Mouse (Mus musculus) kidney, embryonic 15.5 days (tissue): ENCODE results near the gene Slamf7. TPM values are rescaled to one million over a fixed set of nuclear protein-coding genes. Genes with fewer than 3 reads are reported as not detected.

Experiments
- ATAC-seq: fragments of 200-750 bp; cut with Nextera tagmentation; replicated peaks from 2 replicates; pipeline ENCODE4 v1.8.0; 2017; ENCODE audit warnings: moderate TSS enrichment; ENCODE audit not compliant: low FRiP score
- H3K27ac ChIP-seq: fragments of 300-500 bp; sonication (generic); 2 replicates; pipeline ENCODE4 v1.5.1; 2015; ENCODE audit warnings: mild to moderate bottlenecking, inconsistent platforms
- H3K27me3 ChIP-seq: fragments of 300-500 bp; sonication (generic); 2 replicates; pipeline ENCODE4 v1.6.1; 2015; ENCODE audit warnings: inconsistent platforms
- H3K36me3 ChIP-seq: fragments of 300-500 bp; sonication (generic); 2 replicates; pipeline ENCODE4 v1.6.1; 2015; ENCODE audit warnings: inconsistent platforms
- H3K4me1 ChIP-seq: fragments of 300-500 bp; sonication (generic); 2 replicates; pipeline ENCODE4 v1.6.1; 2015; ENCODE audit warnings: inconsistent platforms
- H3K4me2 ChIP-seq: fragments of 300-500 bp; sonication (generic); 2 replicates; pipeline ENCODE4 v1.6.1; 2015; ENCODE audit warnings: moderate library complexity, mild to moderate bottlenecking, inconsistent platforms
- H3K4me3 ChIP-seq: fragments of 300-500 bp; sonication (generic); replicated peaks from 2 replicates; pipeline ENCODE4 v1.5.1; 2015; ENCODE audit warnings: mild to moderate bottlenecking, inconsistent platforms
- H3K9ac ChIP-seq: fragments of 300-500 bp; sonication (generic); 2 replicates; pipeline ENCODE4 v1.6.1; 2015; ENCODE audit warnings: mild to moderate bottlenecking, inconsistent platforms
- H3K9me3 ChIP-seq: fragments of 300-500 bp; sonication (generic); replicated peaks from 2 replicates; pipeline ENCODE4 v1.6.1; 2016; ENCODE audit warnings: inconsistent platforms
- WGBS: fragments of 180-500 bp; shearing (Covaris S2); methylation state at CpG from one replicate; pipeline ENCODE4 v1.1.7; 2015; ENCODE audit warnings: mixed read lengths; 5-methylcytosine and 5-hydroxymethylcytosine counted together
- polyA plus RNA-seq: library from polyadenylated mRNA; unstranded; fragments of >200 nt; fragmentation: Nextera tagmentation; extraction: Ambion mirVana; gene quantifications from 2 replicates; pipeline ENCODE4 v1.2.1, GENCODE M21; 2015

The Slamf7 gene
- polyA plus RNA-seq, 1 experiment from 2014 or later, result 0.13 TPM

DNA sequence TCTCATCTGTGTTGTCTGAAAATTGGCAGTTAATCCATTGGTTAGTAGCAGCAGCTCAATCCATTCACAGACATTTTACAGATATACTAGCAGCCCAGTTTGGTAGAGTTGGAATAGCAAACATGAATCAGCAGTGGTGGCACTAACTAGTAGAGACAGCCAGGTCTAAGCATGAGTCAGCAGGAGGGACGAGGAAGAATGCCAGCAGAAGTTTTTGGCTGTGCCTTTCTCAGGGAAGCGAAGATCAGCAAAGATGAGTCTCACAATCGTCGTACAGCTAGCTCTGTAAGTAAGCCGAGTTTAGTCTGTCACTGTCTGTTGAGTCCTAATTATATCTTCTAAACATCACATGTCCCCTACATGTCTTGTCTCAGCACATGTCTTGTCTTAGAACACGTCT, 13.5 kb upstream of the Slamf7 start:
- Histone ChIP-seq H3K36me3 (no peaks in the 10 kb centered on the region), H3K4me2 (no peak overlapping the region), H3K9ac (no peak overlapping the region), H3K27ac (no peak overlapping the region), H3K4me1 (no peaks in the 10 kb centered on the region), H3K9me3 (no peaks in the 10 kb centered on the region), H3K4me3 (no peak overlapping the region), H3K27me3 (no peaks in the 10 kb centered on the region)
- WGBS, result 82% methylated on average over 6 of the region's 6 CpGs
- ATAC-seq, result no peak

DNA sequence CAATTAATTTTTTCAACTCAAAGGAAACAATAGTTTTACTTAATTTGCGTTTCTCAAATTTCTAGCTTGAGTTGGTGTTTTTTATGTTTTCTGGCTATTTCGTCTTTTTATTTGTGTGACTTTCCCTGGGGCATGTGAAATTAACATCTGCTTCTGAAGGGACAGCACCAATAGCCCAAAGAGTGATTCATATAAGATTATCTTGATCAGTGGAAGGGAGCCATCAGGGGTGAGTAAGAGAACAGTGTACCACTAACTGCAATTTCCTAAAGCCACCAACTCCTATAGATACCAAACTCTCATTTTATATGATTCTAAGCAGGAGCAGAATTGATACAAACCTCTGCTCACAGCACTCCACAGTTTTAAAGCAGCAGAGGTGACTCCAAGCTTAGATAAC, 10.9 kb upstream of the Slamf7 start:
- Histone ChIP-seq H3K4me3 (no peak overlapping the region), H3K27ac (no peak overlapping the region), H3K36me3 (no peaks in the 10 kb centered on the region), H3K4me1 (no peaks in the 10 kb centered on the region), H3K4me2 (no peak overlapping the region), H3K9ac (no peak overlapping the region), H3K9me3 (no peaks in the 10 kb centered on the region), H3K27me3 (no peaks in the 10 kb centered on the region)
- 83% methylated on average over 2 of the region's 2 CpGs for WGBS
- ATAC-seq, result no peak

DNA sequence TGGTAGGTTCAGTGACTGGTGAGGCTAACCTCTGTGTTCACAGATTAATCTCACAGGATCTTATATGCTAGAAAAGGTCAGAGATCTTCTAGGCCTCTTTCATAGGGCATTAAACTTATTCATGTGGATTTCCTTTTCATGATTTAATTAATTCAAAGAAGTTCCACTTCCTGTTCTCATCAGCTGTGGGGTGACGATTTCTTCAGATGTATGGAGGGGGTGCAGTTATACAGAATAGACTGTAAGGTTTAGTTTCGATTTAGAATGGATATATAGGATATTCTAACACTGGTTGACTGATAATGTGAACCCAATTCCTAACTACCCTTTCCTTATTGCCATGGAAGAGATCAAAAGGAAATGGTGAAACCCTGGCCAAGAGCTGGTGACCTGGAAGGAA, 8.6 kb upstream of the Slamf7 start:
- ATAC-seq, result no peak
- Histone ChIP-seq H3K4me1 (no peaks in the 10 kb centered on the region), H3K9me3 (no peaks in the 10 kb centered on the region), H3K4me2 (no peak overlapping the region), H3K27ac (no peak overlapping the region), H3K27me3 (no peaks in the 10 kb centered on the region), H3K4me3 (no peak overlapping the region), H3K9ac (no peak overlapping the region), H3K36me3 (no peaks in the 10 kb centered on the region)
- 73% methylated on average over 2 of the region's 2 CpGs for WGBS

DNA sequence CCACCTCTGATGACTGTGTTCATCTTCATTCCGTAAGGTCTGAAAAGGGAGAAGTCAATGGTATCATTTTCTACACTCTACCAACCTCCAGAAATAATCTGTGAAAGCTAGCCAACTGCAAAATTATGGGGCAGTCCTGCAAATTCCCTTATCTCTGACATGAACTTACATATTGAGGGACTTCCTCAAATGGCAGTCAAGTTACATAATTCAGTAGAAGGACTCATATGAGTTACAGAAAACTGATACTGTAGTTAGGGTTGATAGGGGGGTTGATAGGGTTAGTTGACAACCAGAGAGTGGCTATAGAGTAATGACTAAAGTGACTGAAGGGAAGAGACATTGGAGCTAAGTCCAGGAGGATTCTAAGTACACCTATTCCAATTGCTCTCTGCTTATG, 7.6 kb upstream of the Slamf7 start:
- Histone ChIP-seq H3K4me2 (no peak overlapping the region), H3K27me3 (no peaks in the 10 kb centered on the region), H3K4me1 (no peaks in the 10 kb centered on the region), H3K36me3 (no peaks in the 10 kb centered on the region), H3K4me3 (no peak overlapping the region), H3K27ac (no peak overlapping the region), H3K9me3 (no peaks in the 10 kb centered on the region), H3K9ac (no peak overlapping the region)
- no peak for ATAC-seq
- 91% methylated on average over 1 of the region's 1 CpGs for WGBS

DNA sequence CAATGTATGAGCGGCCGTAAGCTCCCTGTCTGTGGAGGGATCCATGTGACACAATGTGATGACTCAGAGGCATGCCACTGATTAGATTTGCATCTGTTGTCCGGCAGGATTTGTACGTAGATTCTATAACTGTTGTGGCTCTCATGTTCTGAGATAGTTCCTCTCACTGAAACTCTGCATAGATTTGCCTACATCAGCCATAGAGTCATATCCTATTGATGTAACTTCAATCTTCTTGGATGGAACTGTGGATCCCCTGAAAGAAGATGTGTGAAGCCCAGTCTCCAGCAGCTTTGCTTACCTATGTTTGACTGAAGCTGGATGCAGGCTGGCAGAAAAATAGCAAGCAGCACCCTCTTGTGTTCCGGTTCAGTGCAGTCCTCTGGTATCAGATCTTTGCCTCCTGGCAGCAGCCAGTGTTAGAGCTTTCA, 5.7 kb upstream of the Slamf7 start:
- Histone ChIP-seq H3K9ac (no peak overlapping the region), H3K4me3 (no peak overlapping the region), H3K4me2 (no peak overlapping the region), H3K36me3 (no peaks in the 10 kb centered on the region), H3K9me3 (no peaks in the 10 kb centered on the region), H3K4me1 (no peaks in the 10 kb centered on the region), H3K27me3 (no peaks in the 10 kb centered on the region), H3K27ac (no peak overlapping the region)
- ATAC-seq, result 0 out of 2 replicates have a peak, but pooled peaks have one; percentile 33
- WGBS, result 71% methylated on average over 5 of the region's 5 CpGs

DNA sequence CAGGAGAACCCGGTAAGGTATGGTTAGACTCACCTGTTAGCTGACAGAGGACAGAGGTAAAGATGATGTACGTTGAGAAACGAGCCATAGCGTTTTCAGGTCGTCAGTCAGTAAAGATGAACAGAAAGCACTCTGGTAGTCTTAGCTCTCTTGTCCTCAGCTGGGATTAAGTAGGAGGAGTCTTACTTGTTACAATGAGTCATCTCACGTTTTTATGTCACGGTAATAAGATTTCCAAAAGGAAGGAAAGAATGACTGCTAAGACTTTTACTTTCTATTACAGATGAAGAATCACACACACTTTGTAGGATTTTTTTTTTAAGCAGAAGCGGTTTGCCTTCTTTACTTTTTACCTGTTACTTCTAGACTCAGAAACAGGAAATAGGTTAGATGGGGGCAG, 4.0 kb downstream of the Slamf7 start:
- H3K4me1 ChIP-seq, result no peaks in the 10 kb centered on the region
- H3K9ac ChIP-seq, result no peak overlapping the region
- no peak overlapping the region for H3K4me2 ChIP-seq
- H3K9me3 ChIP-seq, result no peaks in the 10 kb centered on the region
- H3K36me3 ChIP-seq, result no peaks in the 10 kb centered on the region
- H3K27me3 ChIP-seq, result no peaks in the 10 kb centered on the region
- H3K4me3 ChIP-seq, result no peak overlapping the region
- WGBS, result 81% methylated on average over 8 of the region's 8 CpGs
- no peak overlapping the region for H3K27ac ChIP-seq
- ATAC-seq, result no peak

DNA sequence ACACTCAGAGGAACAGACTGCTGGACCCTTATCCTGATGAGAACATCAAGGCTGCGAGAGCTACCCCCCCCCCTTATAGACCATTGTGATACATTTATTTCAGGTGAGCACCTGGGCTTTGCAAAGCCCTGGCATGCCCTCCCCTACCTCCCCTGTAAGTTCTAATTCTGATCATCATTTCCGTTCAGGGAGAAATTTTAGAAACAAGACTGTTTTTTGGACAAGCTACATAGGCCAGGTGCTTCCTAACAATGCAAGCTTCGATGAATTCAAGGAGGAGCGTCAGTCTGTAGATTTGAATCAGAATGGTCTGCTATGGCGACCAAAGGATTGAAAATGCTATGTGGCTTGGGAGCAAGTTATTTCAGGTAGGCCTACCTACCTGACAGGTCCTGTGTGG, 5.1 kb downstream of the Slamf7 start:
- no peak for ATAC-seq
- H3K36me3 ChIP-seq, result no peaks in the 10 kb centered on the region
- H3K9me3 ChIP-seq, result no peaks in the 10 kb centered on the region
- no peaks in the 10 kb centered on the region for H3K27me3 ChIP-seq
- 90% methylated on average over 5 of the region's 5 CpGs for WGBS
- no peak overlapping the region for H3K4me3 ChIP-seq
- H3K27ac ChIP-seq, result no peak overlapping the region
- no peak overlapping the region for H3K9ac ChIP-seq
- no peak overlapping the region for H3K4me2 ChIP-seq
- no peaks in the 10 kb centered on the region for H3K4me1 ChIP-seq

DNA sequence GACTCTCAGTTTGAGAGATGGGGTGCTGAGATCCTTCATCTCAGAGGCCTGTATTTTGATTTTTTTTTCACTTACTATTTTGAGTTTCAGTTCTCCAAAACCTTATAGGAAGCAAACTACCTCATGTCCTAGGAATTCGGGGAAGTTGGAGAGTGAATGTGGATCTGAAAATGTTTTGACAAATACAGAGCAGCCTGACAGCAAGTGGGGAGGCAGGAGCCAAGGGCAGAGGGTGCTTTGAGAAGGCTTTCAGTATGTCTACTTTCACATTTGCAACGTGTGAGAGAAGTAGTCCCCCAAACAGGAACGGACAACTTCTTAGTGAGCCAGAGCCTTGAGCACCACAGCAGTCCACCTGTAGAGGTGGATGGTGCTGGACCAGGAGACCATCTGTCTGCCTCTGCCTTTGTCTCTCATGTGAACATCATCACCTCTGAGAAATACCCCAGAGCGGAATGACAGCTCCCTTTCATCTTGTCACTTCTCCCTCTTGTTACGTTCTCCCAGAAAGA, 6.3 kb downstream of the Slamf7 start:
- Histone ChIP-seq H3K9ac (no peak overlapping the region), H3K27ac (no peak overlapping the region), H3K4me1 (no peaks in the 10 kb centered on the region), H3K4me2 (no peak overlapping the region), H3K36me3 (no peaks in the 10 kb centered on the region), H3K27me3 (no peaks in the 10 kb centered on the region), H3K4me3 (no peak overlapping the region), H3K9me3 (no peaks in the 10 kb centered on the region)
- 58% methylated on average over 5 of the region's 5 CpGs for WGBS
- ATAC-seq, result no peak

DNA sequence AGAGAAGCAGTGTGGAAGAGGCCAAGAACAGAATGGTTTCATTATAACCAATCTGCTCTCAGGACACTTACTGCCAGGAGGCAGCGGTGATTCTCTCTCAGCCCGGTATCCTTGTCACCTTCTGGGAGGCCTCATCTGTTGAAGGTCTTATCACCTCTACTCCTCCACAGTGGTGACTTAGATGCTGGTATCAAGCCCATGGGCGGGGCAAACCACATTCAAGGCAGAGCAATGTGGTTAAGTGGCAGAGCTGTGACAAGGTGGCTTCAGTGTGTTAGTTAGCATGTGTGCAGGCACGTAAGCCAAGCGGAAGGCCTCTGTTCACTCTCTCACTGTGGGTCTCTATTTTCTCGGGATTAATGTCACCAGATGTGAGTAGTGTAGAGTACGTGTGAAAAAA, 9.2 kb downstream of the Slamf7 start:
- no peaks in the 10 kb centered on the region for H3K36me3 ChIP-seq
- H3K4me1 ChIP-seq, result no peaks in the 10 kb centered on the region
- ATAC-seq, result no peak
- WGBS, result 73% methylated on average over 7 of the region's 7 CpGs
- H3K27ac ChIP-seq, result no peak overlapping the region
- H3K9me3 ChIP-seq, result no peaks in the 10 kb centered on the region
- H3K9ac ChIP-seq, result no peak overlapping the region
- no peak overlapping the region for H3K4me3 ChIP-seq
- H3K4me2 ChIP-seq, result no peak overlapping the region
- H3K27me3 ChIP-seq, result no peaks in the 10 kb centered on the region

DNA sequence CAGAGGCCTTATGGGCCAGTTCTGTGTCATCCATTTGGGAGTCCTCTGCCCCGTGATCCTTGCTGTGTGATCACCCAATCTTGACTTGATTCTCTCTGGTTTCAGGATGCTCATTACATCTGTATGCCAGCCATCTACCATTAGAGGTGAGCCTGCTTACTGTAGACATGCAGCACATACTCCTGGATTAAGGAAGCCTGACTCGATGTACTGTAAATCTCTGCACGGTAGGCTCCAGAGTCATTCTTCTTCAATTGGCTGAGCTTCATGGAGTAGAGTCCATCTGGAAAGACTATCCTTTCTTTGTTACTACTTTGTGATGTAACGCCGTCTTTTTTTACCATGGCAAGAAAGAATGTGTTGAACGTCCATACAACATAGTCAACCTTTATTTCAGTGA, 12.0 kb downstream of the Slamf7 start:
- ATAC-seq, result no peak
- no peak overlapping the region for H3K4me2 ChIP-seq
- WGBS, result 94% methylated on average over 6 of the region's 6 CpGs

DNA sequence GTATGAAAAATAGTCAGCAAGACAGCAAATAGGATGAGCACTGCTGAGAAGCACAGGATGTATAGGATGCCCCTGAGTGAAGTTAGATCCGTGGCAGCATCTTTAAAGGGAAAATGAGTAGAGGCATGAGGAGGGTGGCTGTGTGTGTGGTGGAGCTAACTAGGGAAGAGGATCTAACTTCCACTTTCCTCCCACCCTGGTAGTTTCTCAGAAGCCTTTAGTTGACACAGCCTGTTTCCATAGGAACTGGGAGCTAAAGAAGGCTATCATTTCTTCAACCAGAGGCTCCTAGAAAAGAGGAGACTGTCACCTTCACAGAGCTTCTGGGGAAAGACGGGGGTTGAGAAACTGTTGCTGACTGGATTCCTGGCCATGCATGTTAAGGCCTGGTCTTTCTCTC, 14.1 kb downstream of the Slamf7 start:
- Histone ChIP-seq H3K4me3 (no peak overlapping the region), H3K4me1 (no peaks in the 10 kb centered on the region), H3K9ac (no peak overlapping the region), H3K27me3 (no peaks in the 10 kb centered on the region), H3K27ac (no peak overlapping the region), H3K9me3 (no peaks in the 10 kb centered on the region), H3K36me3 (no peaks in the 10 kb centered on the region), H3K4me2 (no peak overlapping the region)
- WGBS, result 71% methylated on average over 2 of the region's 2 CpGs
- no peak for ATAC-seq

More for the DNA sequence above, 12.0 kb downstream of the Slamf7 start:
- Histone ChIP-seq H3K4me1 (no peaks in the 10 kb centered on the region), H3K36me3 (no peaks in the 10 kb centered on the region), H3K27me3 (no peaks in the 10 kb centered on the region), H3K27ac (no peak overlapping the region), H3K9me3 (no peaks in the 10 kb centered on the region), H3K4me3 (no peak overlapping the region), H3K9ac (no peak overlapping the region)

DNA sequence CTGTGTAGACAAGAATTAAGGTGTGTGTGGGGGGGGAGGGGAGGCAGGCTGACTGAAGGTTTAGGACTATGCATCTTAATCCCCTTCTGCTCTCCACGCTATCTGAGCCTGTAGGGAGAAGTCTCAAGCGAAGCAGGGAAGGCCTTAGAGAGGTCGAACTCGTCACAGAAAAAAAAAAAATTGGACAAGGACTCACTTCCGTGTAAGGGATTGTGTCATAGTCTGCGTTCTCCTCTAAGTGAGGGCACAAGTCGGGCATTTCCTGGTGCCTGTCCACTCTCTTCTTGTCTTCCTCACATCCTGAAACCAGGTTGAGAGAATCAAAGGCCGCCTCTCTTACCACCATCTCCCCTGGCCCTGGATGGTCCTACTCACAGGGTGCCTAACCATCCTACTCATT, 15.7 kb downstream of the Slamf7 start:
- no peak overlapping the region for H3K4me3 ChIP-seq
- H3K4me2 ChIP-seq, result no peak overlapping the region
- WGBS, result 84% methylated on average over 8 of the region's 8 CpGs
- no peak overlapping the region for H3K27ac ChIP-seq
- no peaks in the 10 kb centered on the region for H3K9me3 ChIP-seq
- no peak for ATAC-seq
- no peaks in the 10 kb centered on the region for H3K4me1 ChIP-seq
- H3K27me3 ChIP-seq, result no peaks in the 10 kb centered on the region
- H3K9ac ChIP-seq, result no peak overlapping the region
- no peaks in the 10 kb centered on the region for H3K36me3 ChIP-seq

DNA sequence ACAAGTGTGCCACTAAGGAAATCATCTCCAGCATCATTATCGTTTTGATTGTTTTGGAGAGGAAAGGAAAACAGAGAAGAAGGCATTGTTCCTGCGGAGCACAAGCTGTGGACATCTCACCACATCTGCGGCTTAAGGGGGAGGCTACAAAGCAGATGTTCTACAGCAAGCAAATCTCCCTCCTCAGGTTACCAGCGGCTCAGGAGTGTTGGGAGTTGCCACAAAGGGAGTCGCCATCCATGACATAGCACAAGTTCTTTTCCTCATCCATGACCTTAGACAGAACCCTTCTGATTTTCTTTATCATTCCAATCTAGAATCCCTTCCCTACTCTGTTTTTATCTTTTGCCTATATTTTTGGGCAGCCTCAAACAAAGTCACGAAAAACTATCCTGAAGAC, 17.1 kb downstream of the Slamf7 start:
- H3K4me1 ChIP-seq, result no peaks in the 10 kb centered on the region
- H3K9me3 ChIP-seq, result no peaks in the 10 kb centered on the region
- H3K4me3 ChIP-seq, result no peak overlapping the region
- peak; percentile 78 for ATAC-seq
- H3K27ac ChIP-seq, result no peak overlapping the region
- no peak overlapping the region for H3K9ac ChIP-seq
- H3K4me2 ChIP-seq, result no peak overlapping the region
- WGBS, result 40% methylated on average over 6 of the region's 6 CpGs
- H3K36me3 ChIP-seq, result no peaks in the 10 kb centered on the region
- no peaks in the 10 kb centered on the region for H3K27me3 ChIP-seq
